Mouse (Mus musculus): Measurements from ENCODE around the gene Frat2.

DNA sequence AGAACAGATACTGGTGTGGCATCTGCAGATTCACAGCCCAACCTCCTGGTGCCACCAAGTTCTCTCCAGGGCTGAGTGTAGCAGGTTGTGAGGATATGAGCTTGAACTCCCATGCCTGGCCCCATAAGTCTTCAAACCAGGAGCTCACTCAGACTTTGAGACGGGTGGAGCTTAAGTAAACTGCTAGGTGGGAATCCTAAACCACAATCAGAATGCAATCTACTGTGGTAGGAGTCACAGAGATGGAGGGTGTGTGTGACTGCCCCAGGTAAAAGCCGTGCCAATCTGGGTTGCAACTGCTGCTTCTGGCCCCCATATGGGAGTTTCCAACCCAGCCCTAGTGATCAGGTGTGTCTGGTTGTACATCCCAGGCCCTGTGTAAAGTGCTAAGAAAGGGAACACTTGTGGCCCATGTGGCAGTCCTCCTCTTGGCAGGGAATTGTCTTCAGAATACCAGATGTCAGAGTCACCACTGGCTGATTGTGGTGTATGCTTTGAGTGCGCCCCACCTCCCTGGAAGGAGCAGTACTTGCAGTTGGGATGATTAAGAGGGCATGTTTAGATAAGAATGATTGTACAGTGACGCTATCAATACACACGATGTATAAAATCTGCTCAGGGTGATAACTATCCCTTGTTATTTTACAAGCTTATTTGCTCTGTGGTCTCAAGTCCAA, 9.3 kb upstream of the Frat2 start:
- TF ChIP-seq GATA1 (IDR thresholded peaks at IDR 0.05; ENCODE audit: borderline replicate concordance, low read length) (no peak), FLI1 (IDR thresholded peaks at IDR 0.05; ENCODE audit: low read length) (no peak)

All from megakaryocyte, embryonic 14.5 days (primary cell).